Mouse (Mus musculus) thymus, adult 18-20 months (tissue): ENCODE measurements around the gene Cers6.

ENCODE experiments used
- DNase-seq, 2 experiments: peaks; one replicate each; pipeline ENCODE4 v3.0.0; 2022; ENCODE audit warnings: mixed read lengths in 2 of 2

The Cers6 gene

GRCm38 (mm10) chr2:69080760-69081159 lies 219.5 kb downstream of the Cers6 start:
- DNase-seq = no peak

GRCm38 (mm10) chr2:69082499-69083197 lies 221.4 kb downstream of the Cers6 start:
- no peak for DNase-seq

DNA sequence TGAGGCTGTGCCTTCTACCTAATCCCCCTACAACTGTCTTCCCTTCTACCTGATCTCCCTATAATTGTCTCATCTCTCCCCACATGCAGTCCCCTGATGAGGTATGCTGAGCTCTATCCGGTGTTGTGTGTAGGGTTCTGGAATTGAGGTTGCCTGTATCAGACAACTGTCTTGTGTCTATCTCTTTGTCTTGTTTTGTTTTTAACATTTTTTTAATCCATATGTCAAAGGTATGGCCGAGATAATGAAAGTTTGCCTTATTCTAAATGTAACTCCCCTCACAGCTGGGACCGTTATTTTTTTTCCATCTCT lies 221.9 kb downstream of the Cers6 start:
- DNase-seq = no peak

GRCm38 (mm10) chr2:69084416-69084815 lies 223.2 kb downstream of the Cers6 start:
- no peak for DNase-seq

- DNase-seq = no peak
Observed at GRCm38 (mm10) chr2:69086505-69087260, 225.4 kb downstream of the Cers6 start.

DNA sequence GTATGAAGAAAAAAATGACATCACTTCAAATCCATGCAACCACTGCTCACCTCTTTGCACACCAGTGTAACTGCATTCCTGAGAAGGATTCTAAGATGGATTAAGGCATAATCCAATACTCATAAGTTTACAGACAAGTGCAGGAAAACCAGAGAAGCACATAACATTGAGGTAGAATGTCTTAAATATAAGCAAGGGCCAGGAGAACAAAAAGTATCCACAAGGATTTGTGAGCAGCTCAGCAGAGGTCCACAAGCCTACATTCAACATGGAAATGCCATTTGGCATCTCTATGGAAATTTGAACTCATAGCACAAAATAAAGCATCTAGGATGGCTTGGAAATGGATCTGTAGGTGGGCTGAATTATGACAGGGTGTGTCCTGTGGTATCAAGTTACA lies 234.6 kb downstream of the Cers6 start:
- no peak for DNase-seq

- DNase-seq = no peak
Observed at GRCm38 (mm10) chr2:69096821-69097220, 235.6 kb downstream of the Cers6 start.

DNA sequence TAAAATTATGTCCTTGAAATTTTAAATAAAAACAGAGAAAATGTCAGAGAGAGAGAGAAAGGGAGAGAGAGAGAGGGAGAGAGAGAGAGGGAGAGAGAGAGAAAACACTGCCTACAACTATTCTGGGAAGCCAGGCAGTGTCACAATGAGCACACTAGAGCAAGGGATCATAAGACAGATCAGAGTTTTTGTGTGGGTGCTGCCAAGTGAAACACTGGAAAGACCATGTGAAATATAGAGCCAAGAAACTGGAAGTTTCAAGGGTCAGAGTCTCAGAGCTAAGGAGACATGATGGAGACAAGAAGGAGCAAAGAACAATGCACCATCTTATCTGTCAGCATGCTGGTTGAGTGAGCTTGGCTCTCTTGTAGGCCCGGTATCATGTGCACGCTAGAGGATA lies 236.3 kb downstream of the Cers6 start:
- DNase-seq = no peak

- no peak for DNase-seq
Observed at GRCm38 (mm10) chr2:69098701-69099100, 237.5 kb downstream of the Cers6 start.

DNA sequence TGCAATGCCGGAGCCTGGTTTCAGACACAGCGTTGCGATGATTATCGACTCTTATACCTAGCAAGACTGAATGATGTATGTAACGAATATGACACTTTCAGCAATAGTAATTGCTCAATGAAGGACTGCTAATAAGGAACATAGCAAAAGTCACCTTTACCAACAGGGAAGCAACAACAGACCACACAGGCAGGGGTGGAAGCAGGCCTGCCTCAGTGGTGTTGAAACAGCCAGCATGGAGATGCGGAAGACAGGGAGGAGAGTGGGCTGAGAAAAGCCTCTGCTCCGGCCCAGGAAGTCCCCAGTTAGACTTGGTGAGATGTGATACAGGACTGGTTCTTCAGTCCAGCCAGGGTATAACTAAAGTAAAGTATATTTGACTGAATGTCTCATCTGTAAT lies 237.9 kb downstream of the Cers6 start:
- DNase-seq = no peak

DNA sequence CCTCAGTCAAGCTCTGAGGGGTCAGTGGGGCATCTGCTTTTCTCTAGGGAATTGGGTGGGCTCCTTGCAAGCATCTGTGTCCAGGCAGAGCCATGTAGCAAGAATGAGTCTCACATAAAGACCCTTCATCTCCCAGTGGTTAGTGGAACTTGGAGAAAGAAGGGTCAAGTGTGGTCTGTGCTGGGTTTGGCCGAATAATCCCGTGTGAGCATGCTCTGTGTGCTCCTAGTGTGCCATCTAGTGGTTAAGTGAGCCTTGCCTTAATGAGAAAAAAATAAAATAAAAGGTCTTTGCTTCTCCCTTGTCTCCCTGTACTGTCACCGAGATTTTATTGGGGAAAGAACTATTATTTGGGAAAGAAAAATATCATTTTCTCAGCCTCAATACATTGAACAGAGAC lies 239.5 kb downstream of the Cers6 start:
- no peak for DNase-seq

- no peak for DNase-seq
Observed at GRCm38 (mm10) chr2:69103526-69103925, 242.3 kb downstream of the Cers6 start.

GRCm38 (mm10) chr2:69104511-69105145 lies 243.4 kb downstream of the Cers6 start:
- no peak for DNase-seq

- no peak for DNase-seq
Observed at GRCm38 (mm10) chr2:69109246-69109645, 248.0 kb downstream of the Cers6 start.

- no peak for DNase-seq
Observed at GRCm38 (mm10) chr2:69109710-69110109, 248.5 kb downstream of the Cers6 start.

GRCm38 (mm10) chr2:69112609-69113008 lies 251.4 kb downstream of the Cers6 start:
- DNase-seq = no peak

DNA sequence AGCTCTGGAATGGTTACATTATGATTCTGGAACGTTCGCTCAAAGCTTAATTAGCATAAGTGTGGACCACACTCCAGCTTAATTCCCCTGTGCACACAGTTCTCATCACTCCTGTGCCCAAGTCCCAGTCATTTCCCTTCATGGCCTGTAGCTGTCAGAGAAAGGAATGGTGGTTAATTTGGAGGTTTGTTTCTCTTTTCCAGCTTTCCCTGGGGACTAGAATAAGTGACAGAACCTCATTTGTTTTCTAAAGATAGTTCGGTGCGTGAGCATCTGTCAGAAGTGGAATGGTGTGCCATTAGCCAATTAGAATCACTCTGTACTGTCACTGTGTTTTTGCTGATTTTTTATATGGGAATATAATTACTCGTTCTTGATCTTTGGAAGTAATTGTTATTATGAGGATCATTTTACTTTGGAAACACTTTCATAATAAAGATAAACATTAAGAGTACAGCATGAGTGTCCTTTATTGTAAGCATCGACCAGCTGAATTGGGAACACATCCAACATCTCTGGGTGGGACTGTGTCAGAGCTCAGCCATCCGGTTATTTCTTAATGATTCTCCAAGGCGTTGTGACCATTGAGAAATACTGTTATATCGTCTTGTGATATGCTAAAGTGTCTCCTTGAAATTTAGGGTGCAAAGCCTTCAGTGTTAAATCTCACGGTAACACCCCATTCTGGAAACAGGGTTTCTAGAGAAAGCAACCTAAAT lies 252.7 kb downstream of the Cers6 start:
- DNase-seq = no peak

- no peak for DNase-seq
Observed at GRCm38 (mm10) chr2:69115921-69116320, 254.7 kb downstream of the Cers6 start.

- no peak for DNase-seq
Observed at GRCm38 (mm10) chr2:69116767-69117166, 255.5 kb downstream of the Cers6 start.

- no peak for DNase-seq
Observed at GRCm38 (mm10) chr2:69118994-69119393, 257.8 kb downstream of the Cers6 start.

DNA sequence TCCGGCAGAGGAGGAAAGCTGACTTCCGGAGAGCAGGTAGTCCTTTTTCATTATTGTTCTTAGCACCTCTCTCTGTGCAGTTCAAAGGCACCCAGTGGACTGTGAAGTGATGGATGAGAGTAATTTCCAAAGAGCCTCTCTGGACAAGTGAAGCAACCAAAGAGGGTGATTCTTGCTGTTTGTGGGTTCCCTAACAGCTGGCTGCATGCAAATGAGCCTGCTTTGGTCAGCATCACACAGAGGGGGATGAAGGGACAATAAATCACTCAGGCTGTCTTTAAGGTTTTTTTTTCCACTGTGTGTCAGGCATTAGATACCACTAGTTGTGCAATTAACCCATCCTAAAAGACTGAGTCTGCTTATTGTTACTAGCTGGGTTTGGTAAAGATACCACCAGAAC lies 258.5 kb downstream of the Cers6 start:
- no peak for DNase-seq

GRCm38 (mm10) chr2:69121681-69122080 lies 260.4 kb downstream of the Cers6 start:
- DNase-seq = no peak

DNA sequence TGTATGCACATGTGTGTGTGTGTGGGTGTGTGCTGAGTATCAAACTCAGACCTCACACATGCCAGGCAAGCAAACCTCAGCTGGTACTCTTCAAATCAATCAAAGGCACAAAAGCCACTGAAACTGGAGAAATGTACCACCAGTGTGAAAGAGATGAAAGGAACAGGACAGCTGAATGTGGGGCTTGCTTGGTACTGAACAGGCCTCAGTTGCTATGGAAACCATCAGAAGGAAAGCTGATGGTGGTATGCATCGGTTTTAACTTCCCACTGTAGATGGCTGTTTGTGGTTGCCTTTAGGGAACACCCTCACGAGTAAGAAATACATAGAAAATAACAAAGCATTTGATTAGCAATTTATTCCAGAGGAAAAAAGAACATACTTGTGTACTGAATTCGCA lies 264.2 kb downstream of the Cers6 start:
- DNase-seq = no peak

- no peak for DNase-seq
Observed at GRCm38 (mm10) chr2:69128321-69128720, 267.1 kb downstream of the Cers6 start.
